Mouse (Mus musculus) liver, adult 2 months (tissue): ENCODE measurements around the gene D7Ertd443e. TPM values are rescaled to one million over a fixed set of nuclear protein-coding genes. Genes with fewer than 3 reads are reported as not detected.

ENCODE experiments used
- DNase-seq: peaks from one replicate; pipeline ENCODE4 v3.0.0-alpha.2; 2011; ENCODE audit warnings: low read depth, low spot score; ENCODE audit errors: extremely low read depth
- H3K27ac ChIP-seq: fragments of 200-500 bp; replicated peaks from 2 replicates; pipeline ENCODE4 v1.5.1; 2012; ENCODE audit warnings: low read depth, mild to moderate bottlenecking, control low read depth, inconsistent platforms, low read length; ENCODE audit not compliant: insufficient read depth
- H3K27me3 ChIP-seq: fragments of 200-500 bp; 2 replicates; pipeline ENCODE4 v1.6.1; 2012; ENCODE audit warnings: mild to moderate bottlenecking, moderate library complexity, low read length, inconsistent platforms; ENCODE audit not compliant: control insufficient read depth, insufficient read depth
- H3K36me3 ChIP-seq: fragments of 200-500 bp; 2 replicates; pipeline ENCODE4 v1.6.1; 2012; ENCODE audit warnings: low read length, inconsistent platforms; ENCODE audit not compliant: control insufficient read depth, insufficient read depth
- H3K4me1 ChIP-seq: fragments of 200-500 bp; 2 replicates; pipeline ENCODE4 v1.6.1; 2011; ENCODE audit warnings: low read length; ENCODE audit not compliant: control insufficient read depth, insufficient read depth
- H3K4me3 ChIP-seq: fragments of 200-500 bp; 2 replicates; pipeline ENCODE4 v1.5.1; 2011; ENCODE audit warnings: low read depth, mild to moderate bottlenecking, control low read depth, low read length, moderate library complexity; ENCODE audit not compliant: insufficient read depth
- H3K79me2 ChIP-seq: fragments of 200-500 bp; 2 replicates; pipeline ENCODE4 v1.6.1; 2012; ENCODE audit warnings: inconsistent platforms, mild to moderate bottlenecking, low read length, moderate library complexity; ENCODE audit not compliant: control insufficient read depth, insufficient read depth
- H3K9ac ChIP-seq: fragments of 200-500 bp; 2 replicates; pipeline ENCODE4 v1.6.1; 2012; ENCODE audit warnings: low read depth, mild to moderate bottlenecking, control low read depth, inconsistent platforms, low read length
- CTCF ChIP-seq: fragments of 200-500 bp; IDR thresholded peaks from 2 replicates; pipeline ENCODE4 v1.5.1; 2011; ENCODE audit warnings: low read depth, low read length, control low read depth
- POLR2A ChIP-seq: fragments of 200-500 bp; IDR thresholded peaks from 2 replicates; pipeline ENCODE4 v1.6.1; 2011; ENCODE audit warnings: low read length, control low read depth; ENCODE audit not compliant: insufficient read depth; ENCODE audit errors: extremely low read depth
- WGBS: fragments of 180-500 bp; shearing (Covaris S2); methylation state at CpG from one replicate; pipeline ENCODE4 v1.1.7; 2018; 5-methylcytosine and 5-hydroxymethylcytosine counted together
- polyA plus RNA-seq: library from polyadenylated mRNA; depleted of rRNA; stranded (reverse); fragments of >200 nt; gene quantifications from 2 replicates; pipeline ENCODE4 v1.2.3, GENCODE M21; 2012
- total RNA-seq: library from RNA; depleted of rRNA; stranded (reverse); fragments of >200 nt; gene quantifications from 2 replicates; pipeline ENCODE4 v1.2.3, GENCODE M21; 2014

Gene D7Ertd443e
- total and polyA plus RNA-seq, 2 experiments: 0.09 TPM; not detected in 1

- 91% methylated on average over 2 of the region's 2 CpGs for WGBS
- H3K27ac ChIP-seq: no peak overlapping the region
- no peak for DNase-seq
- H3K36me3 ChIP-seq: no peaks in the 10 kb centered on the region
- H3K79me2 ChIP-seq: no peaks in the 10 kb centered on the region
- H3K27me3 ChIP-seq: peaks cover 1% of the 10 kb centered on the region; the same call in 1 of the 2 replicates
- no peak overlapping the region for H3K4me3 ChIP-seq
- H3K9ac ChIP-seq: no peak overlapping the region
- no peaks in the 10 kb centered on the region for H3K4me1 ChIP-seq
- TF ChIP-seq CTCF (no peak), POLR2A (no peak)
These were observed 15.3 kb upstream of the D7Ertd443e start for GRCm38 (mm10) chr7:134400746-134401145.

- Histone ChIP-seq H3K4me3 (no peak overlapping the region), H3K79me2 (no peaks in the 10 kb centered on the region), H3K36me3 (no peaks in the 10 kb centered on the region), H3K9ac (no peak overlapping the region), H3K4me1 (no peaks in the 10 kb centered on the region), H3K27me3 (peaks cover 2% of the 10 kb centered on the region; the same call in 1 of the 2 replicates), H3K27ac (no peak overlapping the region)
- 83% methylated on average over 8 of the region's 8 CpGs for WGBS
- TF ChIP-seq POLR2A (no peak), CTCF (no peak)
- no peak for DNase-seq
These were observed 11.3 kb upstream of the D7Ertd443e start for GRCm38 (mm10) chr7:134396769-134397168.

- TF ChIP-seq POLR2A: no peak
- no peak for TF ChIP-seq CTCF
- Histone ChIP-seq H3K27me3 (no peaks in the 10 kb centered on the region), H3K27ac (no peak overlapping the region), H3K4me3 (no peak overlapping the region), H3K4me1 (no peaks in the 10 kb centered on the region), H3K9ac (no peak overlapping the region), H3K79me2 (no peaks in the 10 kb centered on the region), H3K36me3 (no peaks in the 10 kb centered on the region)
- WGBS: 81% methylated on average over 3 of the region's 3 CpGs
- no peak for DNase-seq
These were observed 2.7 kb downstream of the D7Ertd443e start for GRCm38 (mm10) chr7:134382791-134383190.

- H3K27me3 ChIP-seq: no peaks in the 10 kb centered on the region
- TF ChIP-seq CTCF (no peak), POLR2A (no peak)
- H3K4me1 ChIP-seq: no peaks in the 10 kb centered on the region
- DNase-seq: peak; percentile 33
- H3K36me3 ChIP-seq: no peaks in the 10 kb centered on the region
- H3K9ac ChIP-seq: no peak overlapping the region
- H3K27ac ChIP-seq: no peak overlapping the region
- 49% methylated on average over 4 of the region's 4 CpGs for WGBS
- H3K4me3 ChIP-seq: no peak overlapping the region
- no peaks in the 10 kb centered on the region for H3K79me2 ChIP-seq
These were observed 4.0 kb downstream of the D7Ertd443e start for GRCm38 (mm10) chr7:134381407-134381861.

GRCm38 (mm10) chr7:134378273-134378672, 7.2 kb downstream of the D7Ertd443e start:
- Histone ChIP-seq H3K4me3 (no peak overlapping the region), H3K9ac (no peak overlapping the region), H3K4me1 (no peaks in the 10 kb centered on the region), H3K27me3 (no peaks in the 10 kb centered on the region), H3K36me3 (no peaks in the 10 kb centered on the region), H3K27ac (no peak overlapping the region), H3K79me2 (no peaks in the 10 kb centered on the region)
- peak; percentile 38 for TF ChIP-seq CTCF
- TF ChIP-seq POLR2A: no peak
- DNase-seq: peak; percentile 20
- WGBS: 69% methylated on average over 4 of the region's 4 CpGs

- WGBS: 63% methylated on average over 7 of the region's 7 CpGs
- Histone ChIP-seq H3K9ac (no peak overlapping the region), H3K4me3 (no peak overlapping the region), H3K27ac (no peak overlapping the region), H3K27me3 (no peaks in the 10 kb centered on the region), H3K79me2 (no peaks in the 10 kb centered on the region), H3K36me3 (no peaks in the 10 kb centered on the region), H3K4me1 (peaks cover 5% of the 10 kb centered on the region; the same call in 1 of the 2 replicates)
- TF ChIP-seq CTCF (no peak), POLR2A (no peak)
- no peak for DNase-seq
These were observed 8.7 kb downstream of the D7Ertd443e start for GRCm38 (mm10) chr7:134376786-134377185.
